In genomic region chr6:87002521-87003055, GRCm38 (mm10) we compare ENCODE assay signal across 8 mouse cellular contexts. TPM values are rescaled to one million over a fixed set of nuclear protein-coding genes. Genes with fewer than 3 reads are reported as not detected.
DNase-seq lines count a peak whose midpoint lies in the region; ATAC-seq and TF ChIP-seq lines count a peak whose summit lies in the region.

No protein-coding gene starts in this region.

- peak; percentile 76 for TF ChIP-seq CTCF in G1E (IDR thresholded peaks at IDR 0.05; ENCODE audit: low read depth, low read length)
- TF ChIP-seq CTCF in layer of hippocampus, adult 2 months (conservative IDR thresholded peaks at IDR 0.05): peak; percentile 97

- no peaks in the 10 kb centered on the region for H3K27me3 ChIP-seq in G1E (ENCODE audit: insufficient read depth, low read length)
- no peaks in the 10 kb centered on the region for H3K27me3 ChIP-seq in forebrain, embryonic 14.5 days (replicated peaks; ENCODE audit: control insufficient read depth, insufficient read depth, low read length)
- H3K27me3 ChIP-seq in lung, embryonic 16.5 days (ENCODE audit: control insufficient read depth, insufficient read depth, low read depth, low read length): no peaks in the 10 kb centered on the region

- no peaks in the 10 kb centered on the region for H3K9me3 ChIP-seq in G1E (replicated peaks)
- H3K9me3 ChIP-seq in forebrain, embryonic 14.5 days (replicated peaks; ENCODE audit: control insufficient read depth, low read length): no peaks in the 10 kb centered on the region
- no peaks in the 10 kb centered on the region for H3K9me3 ChIP-seq in lung, embryonic 16.5 days (ENCODE audit: control insufficient read depth, low read length)

- ATAC-seq in G1E (ENCODE audit: extremely low read depth, insufficient number of reproducible peaks, low FRiP score, poor library complexity, severe bottlenecking): no peak
- 0 out of 2 replicates have a peak, but pooled peaks have one; percentile 60 for ATAC-seq in forebrain, embryonic 14.5 days
- ATAC-seq in lung, embryonic 16.5 days (ENCODE audit: low read depth): peak; percentile 90

- intact Hi-C loops in heart, postnatal 14 days (cut with DNase I): loop anchor here (5.0 kb wide), 1 partner anchor 190 kb away; no protein-coding TSS in a partner anchor

- H3K36me3 ChIP-seq in G1E (replicated peaks): peaks cover 44% of the 10 kb centered on the region
- H3K36me3 ChIP-seq in forebrain, embryonic 14.5 days (ENCODE audit: control insufficient read depth, insufficient read depth, low read length): peaks cover 3% of the 10 kb centered on the region; the same call in 1 of the 2 replicates
- H3K36me3 ChIP-seq in lung, embryonic 16.5 days (ENCODE audit: control insufficient read depth, insufficient read depth, low read length): peaks cover 2% of the 10 kb centered on the region; the same call in 1 of the 2 replicates

- H3K4me2 ChIP-seq in forebrain, embryonic 14.5 days (ENCODE audit: low read length): no peak overlapping the region
- 0 out of 2 replicates have a peak overlapping the region, but pooled peaks have one; percentile 17 for H3K4me2 ChIP-seq in lung, embryonic 16.5 days (ENCODE audit: low read depth, low read length)

- no peak overlapping the region for H3K9ac ChIP-seq in forebrain, embryonic 14.5 days (ENCODE audit: low read length)
- H3K9ac ChIP-seq in lung, embryonic 16.5 days (ENCODE audit: low read length): no peak overlapping the region

- no peak overlapping the region for H3K4me3 ChIP-seq in G1E (ENCODE audit: low read depth, low read length)
- no peak overlapping the region for H3K4me3 ChIP-seq in forebrain, embryonic 14.5 days (ENCODE audit: low read depth, low read length)
- H3K4me3 ChIP-seq in layer of hippocampus, adult 2 months: peak overlapping the region; percentile 23; the same call in 1 of the 2 replicates
- peak overlapping the region; percentile 5; the same call in 1 of the 2 replicates for H3K4me3 ChIP-seq in lung, embryonic 16.5 days (ENCODE audit: low read length)

- DNase-seq in G1E (ENCODE audit: low spot score): peak; percentile 52
- DNase-seq in c-Kit-positive CD71-positive TER-119-positive erythroid progenitor cells, embryonic 14.5 days (ENCODE audit: low spot score): peak; percentile 76
- peak; percentile 86 for DNase-seq in forebrain, embryonic 14.5 days (ENCODE audit: low spot score)
- DNase-seq in heart, postnatal 14 days: peak; percentile 83 to 91
- peak; percentile 71 to 83 for DNase-seq in layer of hippocampus, adult 2 months (ENCODE audit: low spot score in 2 of 2)
- DNase-seq in retina, adult 2 months (ENCODE audit: low read depth, low spot score): peak; percentile 44
- peak; percentile 74 for DNase-seq in thymus, postnatal 25 days

- WGBS in forebrain, embryonic 14.5 days: 53% methylated on average over 8 of the region's 8 CpGs
- 45% methylated on average over 8 of the region's 8 CpGs for WGBS in lung, embryonic 16.5 days

- H3K27ac ChIP-seq in forebrain, embryonic 14.5 days (ENCODE audit: low read depth, low read length): no peak overlapping the region
- peak overlapping the region; percentile 46 for H3K27ac ChIP-seq in layer of hippocampus, adult 2 months
- peak overlapping the region; percentile 62 for H3K27ac ChIP-seq in lung, embryonic 16.5 days (ENCODE audit: low read length)

- H3K4me1 ChIP-seq in G1E (ENCODE audit: insufficient read depth, low read depth, low read length): peaks cover 5% of the 10 kb centered on the region; the same call in 1 of the 2 replicates
- H3K4me1 ChIP-seq in forebrain, embryonic 14.5 days (ENCODE audit: control insufficient read depth, insufficient read depth, low read length): no peaks in the 10 kb centered on the region
- H3K4me1 ChIP-seq in lung, embryonic 16.5 days (replicated peaks; ENCODE audit: control insufficient read depth, insufficient read depth, low read length): peaks cover 7% of the 10 kb centered on the region; the same call in 1 of the 2 replicates

RNA-seq across cellular contexts. Expression of gene Nfu1, which starts 6.4 kb away (rescaled TPM):
- total RNA-seq in G1E (2014; fragmentation: Nextera tagmentation): 79.6 and 97.1 TPM in 2 replicates
- 116 and 126 TPM in 2 replicates for total RNA-seq in G1E (2017)
- 112 and 123 TPM in 2 replicates for polyA plus RNA-seq in G1E (2012)
- 111 and 112 TPM in 2 replicates for polyA plus RNA-seq in forebrain, embryonic 14.5 days (2014; fragmentation: Nextera tagmentation; extraction: Ambion mirVana)
- 10 to 100 TPM; 68.9 to 73.5 TPM for total RNA-seq in heart, postnatal 14 days (2021)
- total RNA-seq in layer of hippocampus, adult 2 months (2021): 10 to 100 TPM; 57.3 to 60.5 TPM
- 81.0 and 92.1 TPM in 2 replicates for polyA plus RNA-seq in lung, embryonic 16.5 days (2015; fragmentation: Nextera tagmentation; extraction: Ambion mirVana)

RNA-seq across cellular contexts. Expression of gene Gfpt1, which starts 40.1 kb away (rescaled TPM):
- total RNA-seq in G1E (2014; fragmentation: Nextera tagmentation): 195 and 196 TPM in 2 replicates
- 87.2 and 99.2 TPM in 2 replicates for total RNA-seq in G1E (2017)
- 46.1 and 78.7 TPM in 2 replicates for polyA plus RNA-seq in G1E (2012)
- 18.2 and 21.3 TPM in 2 replicates for polyA plus RNA-seq in forebrain, embryonic 14.5 days (2014; fragmentation: Nextera tagmentation; extraction: Ambion mirVana)
- 10 to 100 TPM; 14.2 to 15.5 TPM for total RNA-seq in heart, postnatal 14 days (2021)
- 10 to 100 TPM; 48.5 to 49.7 TPM for total RNA-seq in layer of hippocampus, adult 2 months (2021)
- 24.1 and 24.5 TPM in 2 replicates for polyA plus RNA-seq in lung, embryonic 16.5 days (2015; fragmentation: Nextera tagmentation; extraction: Ambion mirVana)

Comparison
In these comparisons a context has a peak if more than half of its experiments do, and no peak if none do; other contexts are left out.
1. H3K4me3 ChIP-seq: peak in layer of hippocampus, adult 2 months (single experiment) and lung, embryonic 16.5 days (single experiment); none in G1E (single experiment) and forebrain, embryonic 14.5 days (single experiment).
2. Peak in every context shown above with its lines, with median percentiles within 50 percentile points of each other: DNase-seq.